Mouse (Mus musculus) adrenal gland, postnatal 25 days (tissue): ENCODE results near the gene Olfr1033. TPM values are rescaled to one million over a fixed set of nuclear protein-coding genes. Genes with fewer than 3 reads are reported as not detected.
"Not testable (repeated sequence)": the region's sequence is repeated elsewhere in the genome, so short reads cannot be mapped to it uniquely, and the experiment has no call there.

ENCODE experiments used
- DNase-seq: peaks from one replicate; pipeline ENCODE4 v3.0.0; 2021; ENCODE audit warnings: mixed read lengths
- long read RNA-seq: library from polyadenylated mRNA; stranded (forward); transcript quantifications from one replicate; pipeline ENCODE4 v2.0.0, GENCODE M21; 2021
- total RNA-seq: library from RNA; stranded (reverse); gene quantifications from 2 replicates; pipeline ENCODE4 v1.2.3, GENCODE M21; 2021

Olfr1033 gene
- 4.5 and 4.9 TPM in 2 replicates for total RNA-seq
- long read RNA-seq, partial matches to known transcripts, result 0 of 9 reads
- long read RNA-seq, other reads (novel, unspliced or antisense), result 9 of 9 reads

DNA sequence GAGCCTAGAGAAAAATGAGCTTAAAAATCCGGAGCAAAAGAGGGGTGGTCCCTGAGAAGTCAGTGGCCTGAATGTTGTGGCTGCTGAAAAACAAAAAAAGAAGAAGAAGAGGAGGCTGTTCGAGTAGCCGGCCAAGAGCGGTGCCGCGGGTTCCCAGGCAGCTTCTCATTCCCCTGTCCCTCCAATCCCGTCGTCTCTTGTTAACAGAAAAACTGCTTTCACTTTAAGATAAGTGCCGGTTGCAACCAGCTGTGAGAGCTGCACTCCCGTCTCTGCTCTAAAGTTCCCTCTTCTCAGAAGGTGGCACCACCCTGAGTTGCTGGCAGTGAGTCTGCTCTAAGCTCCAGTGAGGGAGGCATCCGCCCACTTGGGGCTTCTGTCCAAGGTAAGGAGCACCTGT, at the start of gene Olfr1033:
TSS of gene Olfr1033 (plus strand) at position 228 of the 400 bp plus-strand sequence.
- not testable (repeated sequence) for DNase-seq

GRCm38 (mm10) chr2:85973595-85973994, 46.8 kb upstream of the Olfr1033 start, which contains the start of gene Olfr1029:
Gene Olfr1029 (plus strand): TSS chr2:85973895.
- no peak for DNase-seq

GRCm38 (mm10) chr2:85978976-85979375, 41.5 kb upstream of the Olfr1033 start, which contains the start of gene Olfr1030:
Gene Olfr1030 (plus strand): TSS chr2:85979276.
- no peak for DNase-seq

DNA sequence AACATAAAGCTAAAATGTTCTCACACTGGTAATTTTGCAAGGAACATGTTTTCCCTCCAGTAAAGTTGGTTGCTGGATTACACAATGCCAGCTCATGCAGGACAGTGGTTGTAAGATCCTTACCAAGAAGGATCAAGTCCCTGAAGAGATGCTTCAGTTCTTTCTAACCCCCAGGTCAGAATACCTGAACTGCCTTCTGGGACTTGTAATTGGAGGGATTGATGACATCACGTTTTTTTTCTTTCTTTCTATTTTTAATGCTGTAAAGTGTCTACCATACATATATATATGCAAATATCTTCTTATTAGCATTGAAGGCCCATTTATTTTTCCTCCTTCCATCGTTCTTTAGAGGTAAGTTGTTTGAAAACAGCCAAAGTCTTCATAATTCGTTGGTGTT, 30.4 kb upstream of the Olfr1033 start, which contains the start of gene Olfr1031:
TSS of gene Olfr1031 (plus strand) at position 301 of the 400 bp plus-strand sequence.
- no peak for DNase-seq

- DNase-seq, result no peak
These were observed 15.2 kb upstream of the Olfr1033 start, which contains the start of gene Olfr1032 for GRCm38 (mm10) chr2:86005240-86005639. Gene Olfr1032 (plus strand): TSS chr2:86005540.

GRCm38 (mm10) chr2:86021518-86021917, 1.1 kb downstream of the Olfr1033 start:
- DNase-seq, result not testable (repeated sequence)

GRCm38 (mm10) chr2:86045561-86045960, 25.1 kb downstream of the Olfr1033 start, which contains the start of gene Olfr1034:
Gene Olfr1034 (plus strand): TSS chr2:86045861.
- no peak for DNase-seq

GRCm38 (mm10) chr2:86050777-86051176, 30.3 kb downstream of the Olfr1033 start:
- not testable (repeated sequence) for DNase-seq

DNA sequence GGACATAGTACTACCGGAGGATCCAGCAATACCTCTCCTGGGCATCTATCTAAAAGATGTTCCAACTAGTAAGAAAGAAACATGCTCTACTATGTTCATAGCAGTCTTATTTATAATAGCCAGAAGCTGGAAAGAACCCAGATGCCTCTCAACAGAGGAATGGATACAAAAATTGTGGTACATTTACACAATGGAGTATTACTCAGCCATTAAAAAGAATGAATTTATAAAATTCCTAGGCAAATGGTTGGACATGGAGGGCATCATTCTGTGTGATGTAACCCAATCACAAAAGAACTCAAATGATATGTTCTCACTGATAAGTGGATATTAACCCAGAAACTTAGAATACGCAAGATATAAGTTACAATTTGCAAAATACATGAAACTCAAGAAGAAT, 43.3 kb downstream of the Olfr1033 start:
- not testable (repeated sequence) for DNase-seq

GRCm38 (mm10) chr2:86070189-86070588, 49.8 kb downstream of the Olfr1033 start:
- DNase-seq, result no peak

DNA sequence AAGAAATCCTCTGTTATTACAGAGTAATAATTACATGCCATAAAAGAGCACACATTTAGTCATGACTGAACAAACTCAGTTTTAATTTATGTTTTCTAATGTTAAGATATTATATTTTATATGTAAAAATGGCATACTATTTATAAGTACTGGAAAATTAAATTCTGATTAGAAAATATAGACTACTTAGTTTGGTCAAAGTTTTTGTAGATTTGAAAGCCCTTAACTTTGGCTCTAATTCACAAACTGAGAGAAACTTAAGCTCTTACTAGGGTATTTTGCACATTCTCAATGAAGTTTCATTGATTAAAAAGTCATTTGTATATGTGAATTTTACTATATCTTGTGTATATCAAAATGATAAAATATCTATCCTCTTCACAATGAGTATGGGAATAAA, 53.3 kb downstream of the Olfr1033 start, which contains the start of gene Olfr1036:
TSS of gene Olfr1036 (plus strand) at position 301 of the 400 bp plus-strand sequence.
- not testable (repeated sequence) for DNase-seq

GRCm38 (mm10) chr2:86080478-86080877, 60.0 kb downstream of the Olfr1033 start:
- not testable (repeated sequence) for DNase-seq

DNA sequence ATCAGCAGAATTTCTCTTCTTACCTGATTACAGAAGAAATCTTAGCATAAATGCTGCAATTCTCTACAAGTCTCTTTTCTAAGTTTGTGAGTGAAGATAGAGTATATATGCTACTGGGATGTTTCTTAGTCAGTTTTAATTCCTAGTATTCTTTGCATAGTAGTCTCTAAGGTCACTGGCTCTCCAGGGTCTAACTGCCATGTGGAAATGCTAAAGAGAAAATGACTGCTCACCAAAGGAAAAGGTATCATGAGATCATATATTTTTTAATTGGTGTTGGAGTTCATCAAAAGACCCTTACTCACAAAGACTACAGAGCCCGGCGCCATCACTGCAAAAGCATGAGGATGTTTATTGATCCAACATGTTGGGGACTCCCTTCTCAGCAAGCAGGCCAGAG, 66.9 kb downstream of the Olfr1033 start, which contains the start of gene Olfr1037:
TSS of gene Olfr1037 (minus strand) at position 101 of the 400 bp plus-strand sequence.
- no peak for DNase-seq

Other genes starting within 250 kb of the Olfr1033 start
- gene Olfr1014, start 247.9 kb upstream of the Olfr1033 start, total RNA-seq, result 0.38 TPM in 1 of 2 replicates, not detected in the other
- not detected in 2 replicates for gene Olfr1015, start 238.6 kb upstream of the Olfr1033 start, total RNA-seq
- not detected in 2 replicates for gene Olfr1016, start 218.1 kb upstream of the Olfr1033 start, total RNA-seq
- gene Olfr1018, start 202.2 kb upstream of the Olfr1033 start, total RNA-seq, result not detected in 2 replicates
- not detected in 2 replicates for gene Olfr1019, start 175.2 kb upstream of the Olfr1033 start, total RNA-seq
- not detected in 2 replicates for gene Olfr1020, start 173.6 kb upstream of the Olfr1033 start, total RNA-seq
- not detected in 2 replicates for gene Olfr1022, start 152.0 kb upstream of the Olfr1033 start, total RNA-seq
- not detected in 2 replicates for gene Olfr1023, start 135.0 kb upstream of the Olfr1033 start, total RNA-seq
- gene Olfr1024, start 115.6 kb upstream of the Olfr1033 start, total RNA-seq, result not detected in 2 replicates
- not detected in 2 replicates for gene Olfr1025-ps1, start 105.4 kb upstream of the Olfr1033 start, total RNA-seq
- gene Olfr1026, start 99.1 kb upstream of the Olfr1033 start, total RNA-seq, result not detected in 2 replicates
- not detected in 2 replicates for gene Olfr1028, start 70.2 kb upstream of the Olfr1033 start, total RNA-seq
- gene Olfr1029, start 46.7 kb upstream of the Olfr1033 start, total RNA-seq, result not detected in 2 replicates
- not detected in 2 replicates for gene Olfr1030, start 41.4 kb upstream of the Olfr1033 start, total RNA-seq
- not detected in 2 replicates for gene Olfr1031, start 30.3 kb upstream of the Olfr1033 start, total RNA-seq
- not detected in 2 replicates for gene Olfr1032, start 15.1 kb upstream of the Olfr1033 start, total RNA-seq
- gene Olfr1034, start 25.2 kb downstream of the Olfr1033 start, total RNA-seq, result 0.29 and 0.33 TPM in 2 replicates
- gene Olfr1036, start 53.4 kb downstream of the Olfr1033 start, total RNA-seq, result not detected in 2 replicates
- gene Olfr1037, start 66.8 kb downstream of the Olfr1033 start, total RNA-seq, result not detected in 2 replicates
- not detected in 2 replicates for gene Olfr1039, start 115.3 kb downstream of the Olfr1033 start, total RNA-seq
- gene Olfr1040, start 126.1 kb downstream of the Olfr1033 start, total RNA-seq, result not detected in 2 replicates
- gene Olfr1042, start 141.2 kb downstream of the Olfr1033 start, total RNA-seq, result not detected in 2 replicates
- not detected in 2 replicates for gene Olfr1043, start 146.9 kb downstream of the Olfr1033 start, total RNA-seq
- gene Olfr1044, start 157.2 kb downstream of the Olfr1033 start, total RNA-seq, result not detected in 2 replicates
- not detected in 2 replicates for gene Olfr52, start 165.1 kb downstream of the Olfr1033 start, total RNA-seq
- gene Olfr1045, start 182.4 kb downstream of the Olfr1033 start, total RNA-seq, result not detected in 2 replicates
- gene Olfr1046, start 198.7 kb downstream of the Olfr1033 start, total RNA-seq, result not detected in 2 replicates
- not detected in 2 replicates for gene Olfr1047, start 210.8 kb downstream of the Olfr1033 start, total RNA-seq
- not detected in 2 replicates for gene Olfr1048, start 219.7 kb downstream of the Olfr1033 start, total RNA-seq
- not detected in 2 replicates for gene Olfr1049, start 237.7 kb downstream of the Olfr1033 start, total RNA-seq